Mouse (Mus musculus) splenic B cell, adult 2 months (primary cell): ENCODE results near the gene Adcy5.

Experiments used
- DNase-seq: peaks from one replicate; pipeline ENCODE4 v3.0.0-alpha.2; 2011; ENCODE audit warnings: low read depth, low spot score
- H3K27me3 ChIP-seq: 2 replicates; pipeline ENCODE4 v1.6.1; 2012; ENCODE audit warnings: mild to moderate bottlenecking, low read length, moderate library complexity, mixed read lengths; ENCODE audit not compliant: control insufficient read depth, poor library complexity, insufficient read depth, severe bottlenecking
- H3K36me3 ChIP-seq: 2 replicates; pipeline ENCODE4 v1.6.1; 2012; ENCODE audit warnings: mild to moderate bottlenecking, low read length, moderate library complexity, mixed read lengths; ENCODE audit not compliant: control insufficient read depth, poor library complexity, insufficient read depth, severe bottlenecking

Adcy5 gene

GRCm38 (mm10) chr16:35154641-35155390, at the start of gene Adcy5:
Adcy5 (plus strand) TSS chr16:35154877.
- peak; percentile 9 for DNase-seq
- H3K27me3 ChIP-seq, result no peaks in the 10 kb centered on the region

GRCm38 (mm10) chr16:35107985-35108384, 46.7 kb upstream of the Adcy5 start:
- DNase-seq, result no peak
- H3K36me3 ChIP-seq, result peaks cover 3% of the 10 kb centered on the region; the same call in 1 of the 2 replicates
- no peaks in the 10 kb centered on the region for H3K27me3 ChIP-seq

More at GRCm38 (mm10) chr16:35154641-35155390, at the start of gene Adcy5:
- no peaks in the 10 kb centered on the region for H3K36me3 ChIP-seq

GRCm38 (mm10) chr16:35109156-35109555, 45.5 kb upstream of the Adcy5 start:
- peaks cover under 1% of the 10 kb centered on the region; the same call in 1 of the 2 replicates for H3K36me3 ChIP-seq

GRCm38 (mm10) chr16:35109656-35110291, 44.9 kb upstream of the Adcy5 start:
- H3K27me3 ChIP-seq, result no peaks in the 10 kb centered on the region
- H3K36me3 ChIP-seq, result no peaks in the 10 kb centered on the region; the same call in 1 of the 2 replicates
- DNase-seq, result no peak

More at GRCm38 (mm10) chr16:35109156-35109555, 45.5 kb upstream of the Adcy5 start:
- DNase-seq, result no peak
- H3K27me3 ChIP-seq, result no peaks in the 10 kb centered on the region

GRCm38 (mm10) chr16:35110410-35111142, 44.1 kb upstream of the Adcy5 start:
- Histone ChIP-seq H3K36me3 (no peaks in the 10 kb centered on the region; the same call in 1 of the 2 replicates), H3K27me3 (no peaks in the 10 kb centered on the region)
- DNase-seq, result peak; percentile 69

GRCm38 (mm10) chr16:35111143-35111620, 43.5 kb upstream of the Adcy5 start:
- peak; percentile 8 for DNase-seq
- H3K27me3 ChIP-seq, result no peaks in the 10 kb centered on the region
- no peaks in the 10 kb centered on the region; the same call in 1 of the 2 replicates for H3K36me3 ChIP-seq

- Histone ChIP-seq H3K27me3 (no peaks in the 10 kb centered on the region), H3K36me3 (no peaks in the 10 kb centered on the region)
- no peak for DNase-seq
These were observed 41.2 kb upstream of the Adcy5 start for GRCm38 (mm10) chr16:35113496-35113895.

GRCm38 (mm10) chr16:35116328-35116956, 38.2 kb upstream of the Adcy5 start:
- DNase-seq, result no peak
- no peaks in the 10 kb centered on the region for H3K27me3 ChIP-seq
- no peaks in the 10 kb centered on the region for H3K36me3 ChIP-seq

GRCm38 (mm10) chr16:35117436-35117835, 37.2 kb upstream of the Adcy5 start:
- no peaks in the 10 kb centered on the region for H3K27me3 ChIP-seq
- no peaks in the 10 kb centered on the region for H3K36me3 ChIP-seq
- no peak for DNase-seq

- no peak for DNase-seq
- Histone ChIP-seq H3K36me3 (no peaks in the 10 kb centered on the region), H3K27me3 (no peaks in the 10 kb centered on the region)
These were observed 34.1 kb upstream of the Adcy5 start for GRCm38 (mm10) chr16:35120603-35121002.

GRCm38 (mm10) chr16:35127270-35127669, 27.4 kb upstream of the Adcy5 start:
- no peaks in the 10 kb centered on the region for H3K27me3 ChIP-seq
- DNase-seq, result no peak
- H3K36me3 ChIP-seq, result no peaks in the 10 kb centered on the region

GRCm38 (mm10) chr16:35130172-35130571, 24.5 kb upstream of the Adcy5 start:
- DNase-seq, result no peak
- H3K36me3 ChIP-seq, result no peaks in the 10 kb centered on the region
- H3K27me3 ChIP-seq, result no peaks in the 10 kb centered on the region

GRCm38 (mm10) chr16:35139416-35139815, 15.3 kb upstream of the Adcy5 start:
- Histone ChIP-seq H3K27me3 (no peaks in the 10 kb centered on the region), H3K36me3 (no peaks in the 10 kb centered on the region)
- DNase-seq, result no peak

- Histone ChIP-seq H3K36me3 (no peaks in the 10 kb centered on the region), H3K27me3 (no peaks in the 10 kb centered on the region)
- no peak for DNase-seq
These were observed 14.6 kb upstream of the Adcy5 start for GRCm38 (mm10) chr16:35139873-35140619.
